Mouse (Mus musculus) heart, embryonic 11.5 days (tissue): ENCODE measurements around the gene Arl5c. TPM values are rescaled to one million over a fixed set of nuclear protein-coding genes. Genes with fewer than 3 reads are reported as not detected.
A peak's percentile ranks its signal among the peaks of the same experiment; 100 is the strongest.

Experiments
- ATAC-seq: fragments of 200-750 bp; cut with Nextera tagmentation; replicated peaks from 2 replicates; pipeline ENCODE4 v1.8.0; 2017; ENCODE audit warnings: moderate library complexity; ENCODE audit not compliant: insufficient number of reproducible peaks, low FRiP score, low TSS enrichment
- H3K27ac ChIP-seq: fragments of 300-500 bp; sonication (generic); 2 replicates; pipeline ENCODE4 v1.5.1; 2014; ENCODE audit warnings: mild to moderate bottlenecking, low read depth, low read length
- H3K27me3 ChIP-seq: fragments of 300-500 bp; sonication (generic); 2 replicates; pipeline ENCODE4 v1.6.1; 2014; ENCODE audit warnings: mild to moderate bottlenecking, low read length, mixed read lengths; ENCODE audit not compliant: control insufficient read depth, insufficient read depth
- H3K36me3 ChIP-seq: fragments of 300-500 bp; sonication (generic); 2 replicates; pipeline ENCODE4 v1.6.1; 2014; ENCODE audit warnings: mild to moderate bottlenecking, low read length, moderate library complexity, mixed read lengths; ENCODE audit not compliant: control insufficient read depth, insufficient read depth
- H3K4me1 ChIP-seq: fragments of 300-500 bp; sonication (generic); 2 replicates; pipeline ENCODE4 v1.6.1; 2014; ENCODE audit warnings: low read length; ENCODE audit not compliant: control insufficient read depth, insufficient read depth
- H3K4me2 ChIP-seq: fragments of 300-500 bp; sonication (generic); 2 replicates; pipeline ENCODE4 v1.6.1; 2014; ENCODE audit warnings: mild to moderate bottlenecking, moderate library complexity
- H3K4me3 ChIP-seq: fragments of 300-500 bp; sonication (generic); 2 replicates; pipeline ENCODE4 v1.5.1; 2014; ENCODE audit warnings: low read depth, low read length
- H3K9ac ChIP-seq: fragments of 300-500 bp; sonication (generic); 2 replicates; pipeline ENCODE4 v1.6.1; 2014; ENCODE audit warnings: mild to moderate bottlenecking, low read depth, low read length, moderate library complexity
- H3K9me3 ChIP-seq: fragments of 300-500 bp; sonication (generic); replicated peaks from 2 replicates; pipeline ENCODE4 v1.6.1; 2016; ENCODE audit warnings: low read length; ENCODE audit not compliant: control insufficient read depth
- WGBS: fragments of 180-500 bp; shearing (Covaris S2); extraction: QIAGEN DNeasy Blood & Tissue Kit; methylation state at CpG from one replicate; pipeline ENCODE4 v1.1.7; 2014; ENCODE audit not compliant: insufficient replicate concordance; 5-methylcytosine and 5-hydroxymethylcytosine counted together
- polyA plus RNA-seq: library from polyadenylated mRNA; unstranded; fragments of >200 nt; fragmentation: Nextera tagmentation; extraction: Ambion mirVana; gene quantifications from 2 replicates; pipeline ENCODE4 v1.2.1, GENCODE M21; 2014

Arl5c gene
- polyA plus RNA-seq, 1 experiment from 2014 or later: 8.0 TPM

- Histone ChIP-seq H3K4me1 (peaks cover 11% of the 10 kb centered on the region), H3K27ac (no peak overlapping the region), H3K9ac (no peak overlapping the region), H3K27me3 (peaks cover 5% of the 10 kb centered on the region), H3K9me3 (no peaks in the 10 kb centered on the region), H3K4me2 (no peak overlapping the region), H3K4me3 (no peak overlapping the region), H3K36me3 (no peaks in the 10 kb centered on the region)
- ATAC-seq: no peak
- 74% methylated on average over 4 of the region's 4 CpGs for WGBS
Measured at GRCm38 (mm10) chr11:98016824-98017223, 20.8 kb upstream of the Arl5c start.

GRCm38 (mm10) chr11:98016177-98016576, 20.2 kb upstream of the Arl5c start:
- no peaks in the 10 kb centered on the region for H3K36me3 ChIP-seq
- H3K27ac ChIP-seq: no peak overlapping the region
- no peak for ATAC-seq
- no peak overlapping the region for H3K4me3 ChIP-seq
- no peak overlapping the region for H3K4me2 ChIP-seq
- 88% methylated on average over 5 of the region's 5 CpGs for WGBS
- peaks cover 11% of the 10 kb centered on the region; the same call in 1 of the 2 replicates for H3K4me1 ChIP-seq
- H3K9ac ChIP-seq: no peak overlapping the region
- H3K27me3 ChIP-seq: peaks cover 6% of the 10 kb centered on the region
- H3K9me3 ChIP-seq: no peaks in the 10 kb centered on the region

GRCm38 (mm10) chr11:98012831-98013230, 16.9 kb upstream of the Arl5c start:
- Histone ChIP-seq H3K27ac (no peak overlapping the region), H3K4me2 (no peak overlapping the region), H3K4me3 (no peak overlapping the region), H3K36me3 (no peaks in the 10 kb centered on the region), H3K9me3 (no peaks in the 10 kb centered on the region), H3K9ac (no peak overlapping the region), H3K4me1 (no peaks in the 10 kb centered on the region), H3K27me3 (peaks cover 12% of the 10 kb centered on the region)
- 73% methylated on average over 10 of the region's 10 CpGs for WGBS
- ATAC-seq: no peak

- Histone ChIP-seq H3K27ac (no peak overlapping the region), H3K27me3 (peaks cover 12% of the 10 kb centered on the region), H3K9ac (no peak overlapping the region), H3K4me3 (no peak overlapping the region), H3K9me3 (no peaks in the 10 kb centered on the region), H3K4me2 (no peak overlapping the region), H3K4me1 (no peaks in the 10 kb centered on the region), H3K36me3 (no peaks in the 10 kb centered on the region)
- WGBS: 44% methylated on average over 9 of the region's 9 CpGs
- no peak for ATAC-seq
Measured at GRCm38 (mm10) chr11:98011716-98012115, 15.7 kb upstream of the Arl5c start.

GRCm38 (mm10) chr11:98008087-98008486, 12.1 kb upstream of the Arl5c start:
- Histone ChIP-seq H3K4me2 (no peak overlapping the region), H3K9me3 (no peaks in the 10 kb centered on the region), H3K9ac (no peak overlapping the region), H3K27ac (no peak overlapping the region), H3K4me1 (peaks cover 7% of the 10 kb centered on the region; the same call in 1 of the 2 replicates), H3K4me3 (no peak overlapping the region), H3K27me3 (peaks cover 22% of the 10 kb centered on the region), H3K36me3 (peaks cover 4% of the 10 kb centered on the region; the same call in 1 of the 2 replicates)
- no peak for ATAC-seq
- 77% methylated on average over 11 of the region's 11 CpGs for WGBS

GRCm38 (mm10) chr11:98005686-98006085, 9.7 kb upstream of the Arl5c start:
- Histone ChIP-seq H3K27me3 (peaks cover 33% of the 10 kb centered on the region), H3K4me3 (no peak overlapping the region), H3K36me3 (peaks cover 4% of the 10 kb centered on the region; the same call in 1 of the 2 replicates), H3K27ac (no peak overlapping the region), H3K9me3 (no peaks in the 10 kb centered on the region), H3K4me2 (no peak overlapping the region), H3K9ac (no peak overlapping the region), H3K4me1 (peaks cover 12% of the 10 kb centered on the region)
- 71% methylated on average over 10 of the region's 10 CpGs for WGBS
- ATAC-seq: no peak

- H3K9ac ChIP-seq: no peak overlapping the region
- H3K36me3 ChIP-seq: peaks cover 4% of the 10 kb centered on the region; the same call in 1 of the 2 replicates
- H3K4me2 ChIP-seq: no peak overlapping the region
- WGBS: 35% methylated on average over 13 of the region's 13 CpGs
- H3K4me3 ChIP-seq: no peak overlapping the region
- no peaks in the 10 kb centered on the region for H3K9me3 ChIP-seq
- H3K27ac ChIP-seq: no peak overlapping the region
- peaks cover 36% of the 10 kb centered on the region for H3K27me3 ChIP-seq
- H3K4me1 ChIP-seq: peaks cover 12% of the 10 kb centered on the region
- ATAC-seq: no peak
Measured at GRCm38 (mm10) chr11:98005076-98005475, 9.1 kb upstream of the Arl5c start.

GRCm38 (mm10) chr11:98004161-98004560, 8.2 kb upstream of the Arl5c start:
- H3K4me3 ChIP-seq: no peak overlapping the region
- peaks cover 4% of the 10 kb centered on the region; the same call in 1 of the 2 replicates for H3K36me3 ChIP-seq
- WGBS: 59% methylated on average over 8 of the region's 8 CpGs
- peaks cover 45% of the 10 kb centered on the region for H3K27me3 ChIP-seq
- no peak overlapping the region for H3K27ac ChIP-seq
- ATAC-seq: no peak
- no peaks in the 10 kb centered on the region for H3K9me3 ChIP-seq
- peaks cover 12% of the 10 kb centered on the region for H3K4me1 ChIP-seq
- no peak overlapping the region for H3K4me2 ChIP-seq
- H3K9ac ChIP-seq: no peak overlapping the region

- peak overlapping the region; percentile 61 for H3K4me2 ChIP-seq
- H3K4me1 ChIP-seq: peaks cover 12% of the 10 kb centered on the region
- 37% methylated on average over 17 of the region's 17 CpGs for whole genome bisulfite sequencing
- peaks cover 45% of the 10 kb centered on the region for H3K27me3 ChIP-seq
- H3K9me3 ChIP-seq: no peaks in the 10 kb centered on the region
- H3K36me3 ChIP-seq: peaks cover 4% of the 10 kb centered on the region; the same call in 1 of the 2 replicates
- no peak overlapping the region for H3K9ac ChIP-seq
- no peak overlapping the region for H3K27ac ChIP-seq
- peak overlapping the region; percentile 30 for H3K4me3 ChIP-seq
- no peak for ATAC-seq
Measured at GRCm38 (mm10) chr11:98003171-98003671, 7.2 kb upstream of the Arl5c start.
